Mouse (Mus musculus): ENCODE results near the gene Snrpe. TPM values are rescaled to one million over a fixed set of nuclear protein-coding genes. Genes with fewer than 3 reads are reported as not detected.

The Snrpe gene
- total RNA-seq (2021), result 10 to 100 TPM; 72.0 to 79.2 TPM

GRCm38 (mm10) chr1:133609771-133610502 lies at the start of gene Snrpe:
Gene Snrpe (minus strand): TSS chr1:133610291.
- intact Hi-C loops (cut with DNase I), result loop anchor here (1.0 to 10.0 kb wide), 4 partner anchors 228 to 575 kb away; partner anchors contain the start of gene Mdm4

GRCm38 (mm10) chr1:133658878-133659277 lies 48.8 kb upstream of the Snrpe start:
- intact Hi-C loops (cut with DNase I), result no loop called here
- DNase-seq, result no peak

More at GRCm38 (mm10) chr1:133609771-133610502, at the start of gene Snrpe:
- peak; percentile 93 to 96 for DNase-seq

GRCm38 (mm10) chr1:133656811-133657210 lies 46.7 kb upstream of the Snrpe start:
- intact Hi-C loops (cut with DNase I), result no loop called here

GRCm38 (mm10) chr1:133653033-133653432 lies 42.9 kb upstream of the Snrpe start:
- no peak for DNase-seq
- intact Hi-C loops (cut with DNase I), result no loop called here

More at GRCm38 (mm10) chr1:133656811-133657210, 46.7 kb upstream of the Snrpe start:
- no peak for DNase-seq

- no peak for DNase-seq
- intact Hi-C loops (cut with DNase I), result no loop called here
These were observed 40.4 kb upstream of the Snrpe start for GRCm38 (mm10) chr1:133650288-133651055.

GRCm38 (mm10) chr1:133645652-133646051 lies 35.6 kb upstream of the Snrpe start:
- DNase-seq, result no peak
- intact Hi-C loops (cut with DNase I), result no loop called here

- intact Hi-C loops (cut with DNase I), result no loop called here
- DNase-seq, result no peak
These were observed 31.1 kb upstream of the Snrpe start for GRCm38 (mm10) chr1:133641163-133641562.

GRCm38 (mm10) chr1:133638517-133638916 lies 28.4 kb upstream of the Snrpe start:
- DNase-seq, result no peak
- intact Hi-C loops (cut with DNase I), result loop anchor here (5.0 to 10.0 kb wide), 2 partner anchors 74 to 406 kb away; no protein-coding TSS in a partner anchor

GRCm38 (mm10) chr1:133632168-133632567 lies 22.1 kb upstream of the Snrpe start:
- no peak for DNase-seq
- intact Hi-C loops (cut with DNase I), result loop anchor here (5.0 to 10.0 kb wide), 2 partner anchors 265 to 413 kb away; no protein-coding TSS in a partner anchor

GRCm38 (mm10) chr1:133625052-133625451 lies 15.0 kb upstream of the Snrpe start:
- intact Hi-C loops (cut with DNase I), result loop anchor here (10.0 kb wide), 1 partner anchor 730 kb away; no protein-coding TSS in a partner anchor
- no peak for DNase-seq

GRCm38 (mm10) chr1:133618311-133618710 lies 8.2 kb upstream of the Snrpe start:
- intact Hi-C loops (cut with DNase I), result no loop called here
- no peak for DNase-seq

GRCm38 (mm10) chr1:133617908-133618307 lies 7.8 kb upstream of the Snrpe start:
- intact Hi-C loops (cut with DNase I), result no loop called here

GRCm38 (mm10) chr1:133613817-133614216 lies 3.7 kb upstream of the Snrpe start:
- no peak for DNase-seq
- intact Hi-C loops (cut with DNase I), result no loop called here

More at GRCm38 (mm10) chr1:133617908-133618307, 7.8 kb upstream of the Snrpe start:
- DNase-seq, result no peak

- DNase-seq, result no peak
- intact Hi-C loops (cut with DNase I), result loop anchor here (2.0 kb wide), 1 partner anchor 433 kb away; no protein-coding TSS in a partner anchor
These were observed 1.3 kb upstream of the Snrpe start for GRCm38 (mm10) chr1:133611436-133611835.

- intact Hi-C loops (cut with DNase I), result loop anchor here (1.0 to 2.0 kb wide), 3 partner anchors 228 to 432 kb away; no protein-coding TSS in a partner anchor
These were observed 510 bp upstream of the Snrpe start for GRCm38 (mm10) chr1:133610601-133611000.

GRCm38 (mm10) chr1:133603174-133603573 lies 6.9 kb downstream of the Snrpe start:
- intact Hi-C loops (cut with DNase I), result loop anchor here (10.0 kb wide), 1 partner anchor 568 kb away; the partner anchor contains the start of gene Mdm4

More at GRCm38 (mm10) chr1:133610601-133611000, 510 bp upstream of the Snrpe start:
- DNase-seq, result no peak

GRCm38 (mm10) chr1:133596298-133597007 lies 13.6 kb downstream of the Snrpe start:
- DNase-seq, result no peak
- intact Hi-C loops (cut with DNase I), result no loop called here

More at GRCm38 (mm10) chr1:133603174-133603573, 6.9 kb downstream of the Snrpe start:
- DNase-seq, result no peak

- no peak for DNase-seq
- intact Hi-C loops (cut with DNase I), result loop anchor here (1.0 to 10.0 kb wide), 2 partner anchors 91 to 201 kb away; no protein-coding TSS in a partner anchor
These were observed 24.0 kb downstream of the Snrpe start for GRCm38 (mm10) chr1:133585995-133586537.

- intact Hi-C loops (cut with DNase I), result no loop called here
- DNase-seq, result no peak
These were observed 38.8 kb downstream of the Snrpe start for GRCm38 (mm10) chr1:133571293-133571692.
